ENCODE assay signal across 16 mouse cellular contexts in genomic region chr10:95315801-95316474, GRCm38 (mm10). TPM values are rescaled to one million over a fixed set of nuclear protein-coding genes. Genes with fewer than 3 reads are reported as not detected.
DNase-seq lines count a peak whose midpoint lies in the region; ATAC-seq lines count a peak whose summit lies in the region.
"Had no signal": no experiment of that assay in that cellular context is flagged by ENCODE, and none has a peak within 500 bp of the region (broad histone marks: within the 10 kb centered on the region; RNA-seq: fewer than 3 reads in every experiment).

No protein-coding gene starts in this region.

- peaks cover 57% of the 10 kb centered on the region for H3K4me1 ChIP-seq in neural tube, embryonic 13.5 days (replicated peaks)
- peaks cover 17% of the 10 kb centered on the region for H3K4me1 ChIP-seq in forebrain, embryonic 13.5 days
- H3K4me1 ChIP-seq: embryonic facial prominence, embryonic 15.5 days had no signal

- H3K4me2 ChIP-seq in neural tube, embryonic 13.5 days = peak overlapping the region; percentile 40
- no peak overlapping the region for H3K4me2 ChIP-seq in forebrain, embryonic 13.5 days
- H3K4me2 ChIP-seq: embryonic facial prominence, embryonic 15.5 days; heart, embryonic 12.5 days; liver, embryonic 15.5 days had no signal

- no peaks in the 10 kb centered on the region for H3K27me3 ChIP-seq in neural tube, embryonic 13.5 days
- H3K27me3 ChIP-seq in forebrain, embryonic 13.5 days = peaks cover 7% of the 10 kb centered on the region; the same call in 1 of the 2 replicates
- H3K27me3 ChIP-seq: embryonic facial prominence, embryonic 15.5 days; heart, embryonic 12.5 days; liver, embryonic 15.5 days had no signal

- ATAC-seq in neural tube, embryonic 13.5 days (ENCODE audit: low read depth) = peak; percentile 60; the same call in 1 of the 2 replicates
- ATAC-seq in forebrain, embryonic 13.5 days = no peak
- ATAC-seq: forebrain, embryonic 14.5 days; intestine, embryonic 16.5 days had no signal

- DNase-seq in kidney, adult 9 months = peak; percentile 30
- no peak for DNase-seq in kidney, postnatal 10 days
- DNase-seq in ES-CJ7 (ENCODE audit: low read depth, low spot score) (peak; percentile 56), R1 (ENCODE audit: low read depth, low spot score) (peak; percentile 64)
- DNase-seq in retina, postnatal 1 day = no peak
- DNase-seq: adrenal gland, postnatal 36 days; cerebellum, postnatal 25 days; gastrocnemius, adult 2 months; layer of hippocampus, postnatal 36 days had no signal

- H3K36me3 ChIP-seq in neural tube, embryonic 13.5 days = no peaks in the 10 kb centered on the region
- H3K36me3 ChIP-seq in forebrain, embryonic 13.5 days (ENCODE audit: poor library complexity, severe bottlenecking) = no peaks in the 10 kb centered on the region
- H3K36me3 ChIP-seq: embryonic facial prominence, embryonic 15.5 days; heart, embryonic 12.5 days; liver, embryonic 15.5 days had no signal

- H3K9me3 ChIP-seq in neural tube, embryonic 13.5 days = no peaks in the 10 kb centered on the region
- no peaks in the 10 kb centered on the region for H3K9me3 ChIP-seq in forebrain, embryonic 13.5 days (replicated peaks)
- H3K9me3 ChIP-seq: embryonic facial prominence, embryonic 15.5 days; heart, embryonic 12.5 days; liver, embryonic 15.5 days had no signal

- WGBS in neural tube, embryonic 13.5 days = 13% methylated on average over 19 of the region's 19 CpGs
- WGBS in forebrain, embryonic 13.5 days = 79% methylated on average over 19 of the region's 19 CpGs

- peak overlapping the region; percentile 36 for H3K9ac ChIP-seq in neural tube, embryonic 13.5 days
- no peak overlapping the region for H3K9ac ChIP-seq in forebrain, embryonic 13.5 days
- H3K9ac ChIP-seq: embryonic facial prominence, embryonic 15.5 days; heart, embryonic 12.5 days; liver, embryonic 15.5 days had no signal

- peak overlapping the region; percentile 40 for H3K27ac ChIP-seq in neural tube, embryonic 13.5 days (replicated peaks)
- H3K27ac ChIP-seq in forebrain, embryonic 13.5 days = no peak overlapping the region
- H3K27ac ChIP-seq: embryonic facial prominence, embryonic 15.5 days; liver, embryonic 15.5 days had no signal

- H3K4me3 ChIP-seq in neural tube, embryonic 13.5 days = no peak overlapping the region
- H3K4me3 ChIP-seq in forebrain, embryonic 13.5 days = no peak overlapping the region
- H3K4me3 ChIP-seq: embryonic facial prominence, embryonic 15.5 days; gastrocnemius, adult 2 months; heart, embryonic 12.5 days; liver, embryonic 15.5 days had no signal

RNA-seq across cellular contexts. Expression of gene Cradd, which starts 8.0 kb away (rescaled TPM):
- polyA plus RNA-seq in neural tube, embryonic 13.5 days (2015; fragmentation: Nextera tagmentation; extraction: Ambion mirVana) = 12.4 and 14.8 TPM in 2 replicates
- 11.3 and 12.5 TPM in 2 replicates for polyA plus RNA-seq in forebrain, embryonic 13.5 days (2015; fragmentation: Nextera tagmentation; extraction: Ambion mirVana)

Comparison
In these comparisons a context has a peak if more than half of its experiments do, and no peak if none do; other contexts are left out.
1. DNase-seq: peak in kidney, adult 9 months (single experiment), ES-CJ7 (single experiment) and R1 (single experiment); none in kidney, postnatal 10 days (single experiment) and retina, postnatal 1 day (single experiment).